Mouse (Mus musculus): ENCODE measurements at regions not wholly inside any gene's neighbourhood (a gene's known extent, or its start where the extent isn't known, plus 50 kb on each side); places are given as distances from the start of the nearest gene placed in this dataset.

DNA sequence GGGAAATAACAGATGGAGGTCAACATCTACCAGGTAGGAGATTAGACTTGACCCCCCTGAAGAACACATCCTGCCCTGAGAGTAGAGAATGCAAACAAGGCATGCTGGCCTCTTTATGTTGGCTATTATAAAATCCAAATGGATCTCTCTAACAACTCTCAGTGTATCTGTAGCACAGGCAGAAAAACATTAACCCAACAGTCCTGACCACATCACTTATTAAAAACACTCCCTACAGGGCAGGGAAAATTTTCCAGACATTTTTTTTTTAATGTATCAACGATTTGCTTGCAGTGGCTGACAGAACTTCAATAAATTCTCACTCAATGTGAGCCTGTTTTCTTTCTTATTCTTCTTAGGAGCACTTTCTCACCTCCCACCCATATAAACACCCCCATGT, 511.4 kb downstream of the Cdk5rap2 start:
- no peak for DNase-seq

DNA sequence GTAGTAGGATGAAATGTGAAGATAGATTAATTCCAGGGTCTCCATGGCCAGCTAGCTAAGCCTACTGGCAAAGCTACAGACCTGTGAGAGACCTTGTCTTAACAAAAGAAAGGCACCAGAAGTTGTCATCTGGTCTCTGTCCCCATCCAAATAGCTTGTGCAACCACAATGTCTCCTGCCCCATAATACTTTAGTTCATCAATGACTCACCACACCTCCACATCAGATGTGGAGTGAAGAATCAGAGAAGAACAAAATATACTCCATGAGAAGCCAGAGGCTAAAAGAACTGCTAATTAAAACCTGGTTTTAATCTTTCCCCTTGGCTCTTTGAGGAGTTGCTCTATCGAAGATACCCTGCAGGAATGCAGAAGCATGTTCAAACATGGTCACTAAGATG, 514.1 kb downstream of the Cdk5rap2 start:
- no peak for DNase-seq

DNA sequence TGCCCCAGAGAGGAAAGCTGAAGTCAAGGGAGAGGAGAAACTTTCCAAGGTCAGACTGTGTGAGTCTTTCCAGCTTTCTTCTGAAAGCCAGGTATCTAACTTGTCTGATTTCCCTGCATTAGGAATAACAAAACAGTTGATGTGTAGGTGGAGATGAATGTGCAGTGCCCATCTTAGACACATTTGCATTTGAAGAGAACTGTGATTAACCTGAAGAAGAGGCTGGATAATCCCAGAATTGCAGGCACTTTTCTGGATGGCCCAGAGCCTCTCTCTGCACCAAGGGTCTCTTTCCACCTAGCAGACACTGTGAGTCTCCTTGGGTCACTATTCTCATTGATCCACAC, 517.4 kb downstream of the Cdk5rap2 start:
- DNase-seq, result no peak

DNA sequence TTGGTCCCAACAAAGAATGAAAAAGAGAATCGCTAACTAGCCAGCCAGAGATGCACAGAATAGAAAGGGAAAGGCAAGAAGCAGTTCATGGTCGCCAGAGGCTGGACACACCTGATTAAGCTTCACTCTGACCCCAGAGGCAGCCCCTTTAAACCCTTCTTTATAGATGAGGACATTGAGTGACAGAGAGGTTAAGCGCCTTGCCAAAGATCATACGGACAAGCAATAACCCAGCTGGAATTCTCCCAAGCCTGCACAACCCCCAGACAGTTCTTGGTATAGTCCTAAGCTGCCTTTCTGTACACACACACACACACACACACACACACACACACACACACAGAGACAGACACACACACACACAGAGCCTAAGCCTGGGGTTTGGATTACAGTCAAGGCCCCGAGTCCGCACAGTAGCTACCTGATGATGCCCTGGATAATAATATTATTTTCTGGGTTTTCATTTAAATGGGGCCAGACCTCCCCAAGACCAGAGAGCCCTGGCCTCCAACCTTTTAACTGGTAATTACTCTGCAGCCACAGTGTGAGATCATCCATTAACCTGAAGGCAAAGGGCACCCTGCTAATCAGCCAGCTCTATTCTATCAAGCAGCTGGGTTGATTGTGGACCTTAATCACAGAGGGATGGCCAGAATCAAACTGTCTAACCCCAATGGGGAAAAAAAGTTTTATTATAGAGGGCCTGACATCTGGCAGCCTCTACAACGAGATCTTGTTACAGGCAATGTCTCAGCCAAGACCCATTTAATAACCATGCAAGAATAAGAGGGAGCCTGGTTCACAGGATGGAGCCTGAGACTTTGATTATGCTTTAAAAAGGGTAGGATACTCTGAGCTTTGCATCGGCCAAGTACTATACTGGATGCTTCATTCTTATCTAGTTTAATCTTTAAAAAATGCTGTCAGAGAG, 518.1 kb downstream of the Cdk5rap2 start:
- DNase-seq, result no peak

DNA sequence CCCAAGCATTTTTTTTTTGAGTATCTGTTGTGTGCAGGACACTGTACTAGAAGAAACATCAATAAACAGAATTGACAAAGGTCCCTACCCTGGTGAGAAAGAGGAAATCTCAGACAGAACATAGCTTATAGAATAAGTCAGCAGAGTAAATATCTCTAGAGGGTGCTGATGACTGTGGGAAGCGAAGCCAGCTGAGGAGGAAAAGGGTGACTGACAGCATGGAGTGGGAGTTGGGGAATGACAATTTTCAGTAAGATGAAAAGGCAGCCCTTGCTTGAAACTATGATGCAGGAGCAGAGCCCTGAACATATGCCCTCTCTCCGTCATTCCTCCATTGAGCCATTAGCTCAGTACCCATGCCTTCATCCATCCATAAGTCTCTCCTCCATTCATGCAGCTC, 519.6 kb downstream of the Cdk5rap2 start:
- no peak for DNase-seq

DNA sequence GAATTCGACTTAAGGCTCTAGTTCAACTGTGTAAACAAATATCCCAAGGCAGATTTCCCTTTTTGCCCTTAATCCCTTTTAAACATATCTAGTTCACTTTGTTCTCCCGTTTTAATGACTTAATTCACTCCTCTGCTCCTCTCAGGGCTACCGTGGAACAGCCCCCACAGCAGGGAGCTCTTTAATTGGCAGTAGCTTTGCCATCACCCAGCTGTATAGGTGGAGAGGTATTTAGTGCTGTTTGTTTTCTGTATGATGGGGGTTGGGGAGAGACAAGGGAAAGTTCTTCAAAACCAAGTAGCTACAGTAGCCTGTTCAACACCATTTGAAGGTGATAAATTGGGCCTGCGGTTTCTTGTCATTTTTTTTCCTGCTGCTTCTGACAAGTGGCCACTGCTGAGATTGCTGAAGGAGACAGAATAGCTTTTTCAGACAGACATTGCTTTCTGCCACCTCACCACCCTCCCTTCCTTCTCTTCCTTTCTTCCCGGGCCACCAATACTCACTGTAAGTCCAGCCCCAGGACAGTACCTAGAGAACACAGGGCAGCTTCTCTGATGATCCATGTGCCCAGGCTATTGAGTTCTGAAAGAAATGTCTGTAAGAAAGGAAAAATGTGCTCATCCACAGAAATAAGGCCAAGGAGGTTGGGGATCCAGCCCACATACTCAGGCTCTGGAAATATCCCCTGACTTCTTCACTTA, 520.2 kb downstream of the Cdk5rap2 start:
- no peak for DNase-seq

DNA sequence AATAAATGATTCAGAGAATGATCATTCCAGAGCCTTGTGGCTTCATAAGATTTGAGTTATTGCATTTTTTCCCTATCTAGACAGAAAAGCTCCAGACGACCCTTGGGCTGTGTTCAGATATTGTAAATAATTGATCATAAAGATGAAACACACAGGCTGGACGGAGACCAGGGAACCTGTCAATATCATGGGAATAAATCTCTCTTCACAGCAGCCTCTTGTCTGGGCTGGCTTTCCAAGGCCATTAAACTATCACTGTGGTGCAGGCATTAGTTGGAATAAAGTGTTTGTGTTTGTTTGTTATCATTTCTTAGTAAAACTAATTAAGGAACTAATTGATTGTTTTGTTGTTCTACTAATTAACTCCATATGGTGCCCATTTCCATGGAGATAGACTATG, 533.5 kb downstream of the Cdk5rap2 start:
- no peak for DNase-seq

DNA sequence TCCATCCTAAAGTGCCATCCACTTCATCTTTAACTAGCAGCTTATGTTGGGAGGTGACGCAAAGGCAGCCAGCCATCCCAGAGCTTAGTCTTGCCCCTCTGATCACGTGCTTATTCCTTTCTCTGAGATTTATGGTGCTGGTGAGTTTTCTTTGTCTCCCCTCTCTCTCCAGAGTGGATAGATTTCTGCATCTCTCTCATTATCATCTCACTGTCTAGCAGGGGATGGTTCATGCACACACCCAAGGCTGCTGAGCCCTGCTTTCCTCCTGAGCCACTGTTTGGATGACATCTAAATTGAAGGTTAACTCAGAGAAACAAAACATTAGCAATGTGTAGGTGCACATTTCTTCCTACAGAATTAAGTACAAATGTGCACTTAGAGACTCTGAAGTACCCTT, 539.6 kb downstream of the Cdk5rap2 start:
- DNase-seq, result no peak

DNA sequence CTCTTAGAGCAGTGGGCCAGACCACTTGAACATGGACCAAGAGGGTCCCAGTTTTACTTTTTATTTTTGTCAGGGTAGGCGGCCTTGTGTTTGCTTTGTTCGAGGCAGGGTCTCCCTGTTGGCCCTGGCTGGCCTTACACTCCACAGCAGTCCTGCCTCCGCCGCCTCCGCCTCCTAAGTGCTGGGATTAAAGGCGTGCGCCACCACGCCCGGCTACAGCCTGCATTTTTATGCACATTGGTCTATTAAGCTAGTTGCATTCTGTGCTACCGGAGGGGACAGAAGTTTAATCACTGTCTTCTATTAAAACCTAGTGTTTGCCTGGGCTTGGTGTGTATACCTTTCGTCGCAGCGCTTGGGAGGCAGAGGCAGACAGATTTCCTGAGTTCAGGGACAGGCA, 555.2 kb downstream of the Cdk5rap2 start:
- no peak for DNase-seq

DNA sequence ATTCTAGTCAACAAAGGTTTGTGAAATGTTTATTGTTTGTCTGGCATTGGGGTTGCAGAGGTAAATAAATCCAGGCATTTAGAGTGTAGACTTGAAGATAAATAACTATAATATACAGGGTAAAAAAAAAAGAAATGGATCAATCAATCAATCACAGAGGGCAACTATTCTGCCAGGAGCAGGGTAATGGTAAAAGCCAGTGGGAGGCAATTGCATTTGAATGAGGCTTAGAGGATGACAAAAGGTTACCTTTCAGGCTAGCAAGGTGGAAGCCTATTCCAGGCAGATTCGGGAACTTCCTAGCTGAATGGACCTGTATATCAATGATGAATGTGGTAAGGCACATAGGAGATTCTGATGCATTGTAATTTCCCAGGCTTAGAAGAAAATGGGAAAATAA, 557.6 kb downstream of the Cdk5rap2 start:
- DNase-seq, result no peak

DNA sequence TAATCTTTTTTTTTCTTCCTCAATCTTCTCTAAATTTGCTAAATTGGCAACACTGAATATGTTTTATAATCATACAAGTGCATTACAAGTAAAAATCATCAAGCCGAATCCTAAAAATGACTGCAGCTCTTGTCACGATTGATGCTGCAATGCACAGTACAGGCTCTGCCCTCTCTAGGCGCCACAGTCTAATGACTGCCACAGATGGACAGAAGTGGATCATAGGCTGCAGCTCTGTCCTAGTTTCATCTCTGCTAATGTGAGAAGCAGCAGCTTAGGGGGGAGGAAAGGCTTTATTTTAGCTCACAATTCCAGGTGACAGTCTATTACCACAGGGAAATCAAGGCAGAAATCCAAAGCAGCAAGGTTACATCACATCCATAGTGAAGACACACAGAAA, 560.8 kb downstream of the Cdk5rap2 start:
- no peak for DNase-seq

DNA sequence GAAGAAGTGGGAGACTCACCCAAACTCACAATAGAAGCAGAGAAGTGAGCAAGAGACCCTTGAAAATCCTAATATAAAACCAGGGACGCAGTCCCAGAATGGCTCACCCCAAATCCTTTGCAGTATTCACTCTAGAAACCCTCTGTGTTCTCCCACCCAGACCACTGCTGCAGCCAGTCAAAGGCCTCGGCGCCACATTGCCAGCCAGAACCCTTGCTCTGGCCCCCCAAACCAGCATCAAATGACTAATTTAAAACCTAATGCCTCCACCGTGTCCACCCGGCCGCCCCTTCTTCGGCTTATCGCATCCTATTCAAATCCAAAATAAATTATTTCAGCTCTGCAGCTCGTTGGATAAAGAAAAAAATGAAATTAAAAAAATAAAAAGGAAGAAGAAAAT, 570.4 kb downstream of the Cdk5rap2 start:
- no peak for DNase-seq

DNA sequence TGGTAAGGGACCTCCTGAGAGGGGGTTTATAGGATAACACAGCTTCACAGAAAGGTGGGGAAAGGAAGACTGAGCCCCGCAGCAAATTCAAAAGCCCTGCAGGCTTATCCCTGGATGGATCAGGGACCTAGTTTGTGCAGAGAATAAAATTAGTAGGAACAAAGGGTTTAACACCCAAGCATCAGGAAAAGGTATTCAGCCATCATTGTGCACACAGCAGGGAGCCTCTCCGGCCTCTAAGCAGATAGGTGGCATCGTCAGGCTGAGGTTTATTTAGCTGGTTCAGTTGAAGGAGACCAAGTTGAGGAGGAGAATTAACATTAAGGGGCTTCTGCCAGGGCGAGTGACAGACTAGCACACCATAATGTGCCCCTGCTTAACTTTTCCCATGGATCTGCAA, 571.3 kb downstream of the Cdk5rap2 start:
- DNase-seq, result no peak

DNA sequence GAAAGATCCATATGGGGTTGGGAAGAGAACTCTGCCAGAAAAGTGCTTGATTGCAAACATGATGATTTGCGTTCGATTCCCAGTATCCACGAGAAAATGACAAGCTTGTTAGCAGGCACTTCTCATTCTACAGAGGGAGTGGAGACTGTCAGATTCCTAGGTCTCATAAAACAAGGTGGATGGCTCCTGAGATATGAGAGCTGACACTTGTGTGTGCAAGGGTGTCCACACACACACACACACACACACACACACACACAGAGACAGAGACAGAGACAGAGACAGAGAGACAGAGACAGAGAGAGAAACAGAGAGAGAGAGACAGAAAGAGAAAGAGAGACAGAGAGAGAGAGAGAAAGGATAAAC, 585.4 kb downstream of the Cdk5rap2 start:
- DNase-seq, result no peak

DNA sequence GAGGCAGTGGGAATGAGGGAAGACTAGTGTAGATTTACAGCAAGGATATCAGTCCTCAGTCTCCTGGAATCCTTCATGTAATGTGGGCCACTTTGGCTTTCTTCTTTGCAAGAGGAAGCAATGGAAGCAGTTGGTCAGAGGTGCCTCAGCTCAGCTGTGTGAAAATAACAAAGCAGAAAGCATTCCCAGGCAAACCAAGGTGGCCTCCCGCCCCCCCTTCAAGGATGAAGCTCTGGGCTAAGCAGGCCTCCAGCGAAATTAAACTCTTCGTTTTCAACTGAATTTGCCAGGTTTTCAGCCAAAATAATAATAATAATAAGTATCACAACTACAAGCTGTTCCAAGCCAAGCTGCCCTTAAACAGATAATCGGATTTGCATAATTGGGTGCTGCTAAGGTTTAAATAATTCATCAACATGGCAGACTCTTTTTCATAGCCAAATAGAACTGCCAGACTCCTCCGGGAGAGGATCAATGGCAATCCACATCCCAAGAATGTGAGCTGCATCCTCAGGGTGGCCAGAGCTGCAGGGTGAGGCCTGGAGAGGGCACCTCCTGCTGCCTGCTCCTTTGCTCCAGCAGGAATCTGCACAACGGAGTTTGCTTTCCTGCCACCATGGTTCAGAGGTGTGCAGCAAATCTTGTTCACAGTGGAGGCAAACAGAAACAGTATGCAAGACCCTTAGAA, 585.9 kb downstream of the Cdk5rap2 start:
- no peak for DNase-seq

DNA sequence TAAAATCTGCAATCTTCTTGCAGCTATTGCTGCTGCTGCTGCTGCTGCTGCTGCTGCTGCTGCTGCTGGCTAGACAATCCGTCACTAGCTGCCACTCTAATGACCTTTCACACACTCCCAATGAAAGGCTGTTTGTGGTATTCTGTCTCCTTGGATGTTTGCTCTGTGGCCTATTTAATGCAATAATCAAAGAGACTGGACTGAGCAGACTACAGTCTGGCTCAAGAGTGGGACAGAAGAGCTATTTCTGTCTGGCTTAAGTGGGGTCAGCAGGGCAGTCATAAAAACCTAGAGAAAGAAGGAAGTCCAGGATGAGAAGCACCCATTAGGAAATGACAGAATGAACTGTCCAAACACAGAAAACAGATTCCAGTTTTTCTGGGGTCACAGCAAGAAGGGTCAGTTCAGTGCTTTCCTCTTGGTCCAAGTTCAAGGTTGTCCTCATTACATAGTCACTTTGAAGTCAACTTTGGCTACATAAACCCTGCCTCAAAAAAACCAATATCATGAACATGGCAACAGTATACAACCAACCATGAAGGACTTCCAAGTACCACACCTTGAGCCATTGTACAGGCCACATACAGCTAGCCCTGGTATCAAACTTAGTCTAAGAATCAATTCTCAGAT, 586.8 kb downstream of the Cdk5rap2 start:
- DNase-seq, result peak; percentile 27

DNA sequence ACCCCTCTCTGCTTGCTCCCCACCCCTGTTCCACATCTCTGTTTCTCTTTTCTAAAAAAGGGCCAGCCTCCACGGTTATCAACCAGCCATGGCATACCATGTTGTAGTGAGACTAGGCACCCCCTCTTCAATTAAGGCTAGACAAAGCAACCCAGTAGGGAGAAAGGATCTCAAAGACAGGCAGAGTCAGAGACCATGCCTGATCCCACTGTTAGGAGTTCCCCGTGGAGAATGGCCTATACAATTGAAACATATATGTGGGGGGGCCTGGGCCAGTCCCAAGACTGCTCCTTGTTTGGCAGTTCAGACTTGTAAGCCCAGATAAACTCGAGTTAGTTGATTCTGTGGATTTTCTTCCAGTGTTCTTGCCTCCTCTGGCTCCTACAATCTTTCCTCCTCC, 591.4 kb downstream of the Cdk5rap2 start:
- DNase-seq, result no peak

DNA sequence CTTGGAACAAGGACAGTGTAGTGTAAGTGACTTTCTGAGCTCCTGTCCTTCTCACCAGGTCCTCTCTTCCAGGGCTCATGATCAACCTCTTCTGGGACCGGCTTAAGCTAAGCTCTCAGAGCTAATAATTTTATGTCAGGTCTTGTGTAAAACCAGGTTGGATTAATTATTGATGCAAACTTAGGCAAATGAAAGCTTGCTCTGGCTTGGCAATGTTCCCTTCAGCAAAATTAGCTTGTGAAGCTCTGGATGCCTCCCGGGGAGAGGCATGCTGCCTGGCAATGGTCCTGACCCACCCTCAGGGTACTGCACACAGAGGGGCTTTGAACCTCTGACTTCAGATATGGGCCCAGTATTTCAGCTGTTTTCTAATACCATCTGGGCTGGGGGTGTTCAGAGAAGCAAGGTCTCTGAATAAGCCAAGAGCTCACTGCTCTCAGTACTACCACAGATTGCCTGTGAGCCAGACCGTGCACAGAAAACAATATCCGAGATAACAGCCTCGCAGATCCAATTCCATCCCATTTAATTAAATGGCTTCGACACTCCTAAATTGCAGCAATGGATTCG, 624.7 kb downstream of the Cdk5rap2 start:
- no peak for DNase-seq

DNA sequence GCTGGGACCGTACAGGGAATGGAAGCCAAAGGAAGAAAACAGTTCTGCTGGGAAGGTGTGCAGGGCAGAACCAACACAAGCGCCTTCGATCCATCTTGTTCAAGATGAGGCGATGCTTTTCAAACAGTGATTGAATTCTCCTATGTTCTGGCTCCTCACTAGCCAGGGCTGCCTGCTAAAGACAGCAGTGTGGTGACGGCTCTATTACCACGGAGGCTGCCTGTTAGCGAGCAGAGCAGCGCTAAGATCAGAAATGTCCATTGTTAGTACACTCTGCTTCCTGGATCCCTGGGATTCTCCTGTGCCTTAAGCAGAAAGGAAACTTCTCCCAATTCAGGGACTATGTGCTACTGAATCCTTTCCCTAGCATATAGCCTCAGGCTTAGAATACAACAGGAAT, 629.0 kb downstream of the Cdk5rap2 start:
- no peak for DNase-seq

DNA sequence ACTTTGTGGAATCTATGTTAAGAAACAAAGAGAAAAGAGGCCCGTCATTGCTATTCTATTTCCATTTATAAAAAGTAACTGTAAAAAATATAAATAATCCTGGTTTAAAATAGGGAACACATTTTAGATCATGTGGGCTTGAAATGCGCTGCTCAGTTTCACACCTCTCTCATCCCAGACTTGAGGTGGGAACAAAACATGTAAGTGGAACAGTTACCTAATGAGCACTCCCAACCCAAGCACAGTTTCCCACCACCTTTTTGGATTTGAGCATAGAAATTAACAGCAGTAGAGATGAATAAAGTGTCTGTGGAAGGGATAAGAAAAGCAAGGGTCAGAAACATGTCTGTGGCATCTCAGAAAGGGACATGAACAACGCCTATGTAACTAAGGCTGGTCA, 648.4 kb downstream of the Cdk5rap2 start:
- DNase-seq, result no peak

DNA sequence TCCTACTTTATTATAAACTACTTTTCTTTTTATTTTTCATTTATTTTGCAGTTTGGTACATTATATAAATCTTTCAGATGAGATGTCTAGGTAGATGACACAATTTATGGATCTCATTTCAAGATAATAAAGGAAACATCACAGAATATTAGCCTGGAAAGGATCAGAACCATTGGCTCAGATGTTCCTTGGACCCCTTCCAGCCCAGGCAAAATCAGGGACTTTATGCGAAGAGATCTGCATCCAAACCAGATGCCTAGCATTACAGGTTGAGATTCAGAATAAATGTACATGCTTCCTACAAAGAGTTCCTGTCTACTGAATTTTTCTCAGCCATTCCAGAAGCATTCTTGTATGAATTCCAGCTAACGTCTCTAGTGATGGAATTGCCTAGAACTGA, 650.6 kb downstream of the Cdk5rap2 start:
- no peak for DNase-seq

DNA sequence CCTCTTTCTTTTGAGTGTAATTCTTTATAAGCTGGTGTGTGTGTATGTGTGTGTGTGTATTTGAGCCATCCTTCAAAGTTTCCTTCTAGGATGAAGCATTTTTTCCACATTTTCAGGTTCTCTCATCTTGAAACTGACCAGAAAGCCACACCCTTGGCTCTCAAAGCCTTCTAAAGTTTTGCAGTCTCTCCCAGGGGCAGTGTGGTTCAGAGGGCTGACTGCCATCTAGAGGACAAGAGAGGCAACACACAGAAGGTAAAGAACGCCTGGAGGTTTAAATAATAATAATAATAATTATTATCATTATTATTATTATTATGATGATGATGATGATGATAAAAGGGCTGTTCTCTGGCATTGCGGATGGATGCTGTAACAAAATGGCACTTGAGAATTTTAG, 655.7 kb downstream of the Cdk5rap2 start:
- DNase-seq, result no peak

All from adrenal gland, adult 2 months (tissue).